Mouse (Mus musculus): Measurements from ENCODE around the gene Lhpp.

DNA sequence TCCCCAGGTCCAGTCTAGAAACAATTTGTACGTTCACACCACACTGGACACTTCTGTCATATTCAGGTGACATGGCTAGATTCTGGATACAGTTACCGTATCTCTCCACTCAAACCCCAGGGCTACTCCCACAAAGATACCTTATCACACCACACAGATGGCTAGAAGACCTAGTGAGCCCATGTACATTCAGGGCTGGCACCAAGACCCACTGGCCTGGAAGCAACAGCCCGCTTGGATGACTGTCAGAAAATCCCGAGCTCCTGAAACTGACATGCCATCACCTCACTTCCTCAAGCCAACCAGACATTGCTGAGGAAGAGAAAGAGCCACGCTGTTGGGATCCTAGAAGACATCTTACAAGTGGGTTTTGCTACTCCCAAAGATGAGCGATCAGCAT is 128.4 kb downstream of the Lhpp start:
- TF ChIP-seq POLR2A (IDR thresholded peaks at IDR 0.05; ENCODE audit: low read depth, low read length) (no peak), CTCF (conservative IDR thresholded peaks at IDR 0.05; ENCODE audit: insufficient read depth, insufficient read length, low read depth, low read length) (no peak)
